Mouse (Mus musculus): ENCODE results near the gene B9d2. TPM values are rescaled to one million over a fixed set of nuclear protein-coding genes. Genes with fewer than 3 reads are reported as not detected.

The B9d2 gene
- polyA plus RNA-seq, 1 experiment from 2014 or later, result 30.7 TPM

GRCm38 (mm10) chr7:25670096-25670495, 10.5 kb upstream of the B9d2 start:
- peaks cover 16% of the 10 kb centered on the region for H3K27me3 ChIP-seq (ENCODE audit: control insufficient read depth, insufficient read depth, low read length)
- H3K9ac ChIP-seq (ENCODE audit: low read length), result no peak overlapping the region
- 88% methylated on average over 4 of the region's 4 CpGs for WGBS
- DNase-seq (ENCODE audit: low spot score, missing footprints) (peak; percentile 12), ATAC-seq (ENCODE audit: low FRiP score) (no peak)
- H3K27ac ChIP-seq (ENCODE audit: low read depth, low read length), result no peak overlapping the region
- H3K4me3 ChIP-seq (ENCODE audit: low read depth, low read length), result no peak overlapping the region
- no peak overlapping the region for H3K4me2 ChIP-seq
- no peaks in the 10 kb centered on the region for H3K36me3 ChIP-seq (ENCODE audit: control insufficient read depth, insufficient read depth, low read length)
- H3K9me3 ChIP-seq (ENCODE audit: control insufficient read depth, low read length), result no peaks in the 10 kb centered on the region
- H3K4me1 ChIP-seq (ENCODE audit: control insufficient read depth, insufficient read depth, low read length), result 0 out of 2 replicates have a peak, but pooled peaks cover 2% of the 10 kb centered on the region

- Histone ChIP-seq H3K4me3 (ENCODE audit: low read depth, low read length) (no peak overlapping the region), H3K36me3 (ENCODE audit: control insufficient read depth, insufficient read depth, low read length) (no peaks in the 10 kb centered on the region), H3K27ac (ENCODE audit: low read depth, low read length) (no peak overlapping the region), H3K4me1 (ENCODE audit: control insufficient read depth, insufficient read depth, low read length) (0 out of 2 replicates have a peak, but pooled peaks cover 2% of the 10 kb centered on the region), H3K27me3 (ENCODE audit: control insufficient read depth, insufficient read depth, low read length) (peaks cover 22% of the 10 kb centered on the region), H3K4me2 (no peak overlapping the region), H3K9ac (ENCODE audit: low read length) (no peak overlapping the region), H3K9me3 (ENCODE audit: control insufficient read depth, low read length) (no peaks in the 10 kb centered on the region)
- no peak for ATAC-seq (ENCODE audit: low FRiP score)
- DNase-seq (ENCODE audit: low spot score, missing footprints), result peak; percentile 59
- WGBS, result 80% methylated on average over 2 of the region's 2 CpGs
These were observed 8.9 kb upstream of the B9d2 start for GRCm38 (mm10) chr7:25671686-25672085.

DNA sequence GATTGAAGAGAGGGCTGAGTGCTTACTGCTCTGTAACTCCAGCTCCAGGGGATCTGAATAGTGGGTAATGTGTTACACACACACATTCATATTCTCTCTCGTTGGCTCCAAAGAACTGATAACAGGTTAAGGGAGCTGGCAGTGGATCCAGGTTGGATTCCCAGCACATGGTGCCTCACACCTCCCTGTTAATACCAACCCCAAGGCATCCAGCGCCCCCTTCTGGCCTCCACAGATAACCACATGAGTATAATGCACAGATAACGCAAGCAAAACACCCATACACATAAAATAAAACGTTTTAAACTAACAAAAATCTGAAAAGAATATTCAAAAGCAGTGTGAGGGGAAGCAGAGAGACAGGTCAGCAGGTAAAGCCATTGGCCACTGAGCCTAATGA, 8.1 kb upstream of the B9d2 start:
- no peak overlapping the region for H3K4me2 ChIP-seq
- no peak overlapping the region for H3K27ac ChIP-seq (ENCODE audit: low read depth, low read length)
- peak; percentile 69 for DNase-seq (ENCODE audit: low spot score, missing footprints)
- peaks cover 22% of the 10 kb centered on the region for H3K27me3 ChIP-seq (ENCODE audit: control insufficient read depth, insufficient read depth, low read length)
- H3K9me3 ChIP-seq (ENCODE audit: control insufficient read depth, low read length), result no peaks in the 10 kb centered on the region
- H3K36me3 ChIP-seq (ENCODE audit: control insufficient read depth, insufficient read depth, low read length), result no peaks in the 10 kb centered on the region
- no peak overlapping the region for H3K9ac ChIP-seq (ENCODE audit: low read length)
- 54% methylated on average over 4 of the region's 4 CpGs for WGBS
- no peak overlapping the region for H3K4me3 ChIP-seq (ENCODE audit: low read depth, low read length)
- no peak for ATAC-seq (ENCODE audit: low FRiP score)
- H3K4me1 ChIP-seq (ENCODE audit: control insufficient read depth, insufficient read depth, low read length), result 0 out of 2 replicates have a peak, but pooled peaks cover 2% of the 10 kb centered on the region

- ATAC-seq (ENCODE audit: low FRiP score), result no peak
- 0 out of 2 replicates have a peak, but pooled peaks cover 2% of the 10 kb centered on the region for H3K4me1 ChIP-seq (ENCODE audit: control insufficient read depth, insufficient read depth, low read length)
- H3K9me3 ChIP-seq (ENCODE audit: control insufficient read depth, low read length), result no peaks in the 10 kb centered on the region
- no peak overlapping the region for H3K4me3 ChIP-seq (ENCODE audit: low read depth, low read length)
- H3K27me3 ChIP-seq (ENCODE audit: control insufficient read depth, insufficient read depth, low read length), result peaks cover 22% of the 10 kb centered on the region
- 26% methylated on average over 9 of the region's 9 CpGs for WGBS
- no peak overlapping the region for H3K9ac ChIP-seq (ENCODE audit: low read length)
- no peak overlapping the region for H3K4me2 ChIP-seq
- peak; percentile 84 for DNase-seq (ENCODE audit: low spot score, missing footprints)
- no peaks in the 10 kb centered on the region for H3K36me3 ChIP-seq (ENCODE audit: control insufficient read depth, insufficient read depth, low read length)
- no peak overlapping the region for H3K27ac ChIP-seq (ENCODE audit: low read depth, low read length)
These were observed 6.3 kb upstream of the B9d2 start for GRCm38 (mm10) chr7:25674297-25674696.

DNA sequence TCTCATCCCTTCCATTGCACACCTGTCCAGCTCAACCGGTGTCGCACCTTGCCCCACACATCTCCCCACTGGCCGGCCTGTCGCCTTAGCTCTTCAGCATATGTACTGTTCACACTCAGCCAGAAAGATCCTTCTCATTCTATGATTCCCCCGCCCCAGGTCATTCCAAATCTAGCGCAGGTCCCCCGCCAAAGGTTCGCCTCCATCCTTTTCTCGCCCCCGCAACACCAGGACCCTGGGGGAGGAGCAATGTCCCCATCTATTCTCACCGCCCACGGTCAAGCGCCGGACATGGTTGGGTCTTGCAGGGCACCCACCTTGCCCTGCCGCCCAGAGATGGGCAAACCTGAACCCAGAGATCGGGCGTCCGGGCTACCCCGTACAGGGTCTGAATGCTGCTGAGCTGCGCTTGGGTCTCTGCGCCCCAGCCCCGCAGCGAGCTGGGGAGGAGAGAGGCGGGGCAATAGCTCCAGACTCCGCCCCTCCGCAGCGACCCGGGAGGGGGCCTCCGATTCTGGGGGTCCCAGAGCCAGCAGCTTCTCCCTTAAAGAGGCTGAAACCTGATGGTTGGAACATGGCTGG, 5.8 kb upstream of the B9d2 start, which contains the start of gene Tmem91:
Tmem91 (minus strand) TSS at position 448 of the 582 bp plus-strand sequence.
- Histone ChIP-seq H3K36me3 (ENCODE audit: control insufficient read depth, insufficient read depth, low read length) (no peaks in the 10 kb centered on the region), H3K4me2 (peak within 1 kb of the TSS; percentile 39), H3K27me3 (ENCODE audit: control insufficient read depth, insufficient read depth, low read length) (peaks cover 22% of the 10 kb centered on the region), H3K4me1 (ENCODE audit: control insufficient read depth, insufficient read depth, low read length) (0 out of 2 replicates have a peak, but pooled peaks cover 2% of the 10 kb centered on the region), H3K9ac (ENCODE audit: low read length) (no peak within 1 kb of the TSS), H3K27ac (ENCODE audit: low read depth, low read length) (no peak within 1 kb of the TSS), H3K4me3 (ENCODE audit: low read depth, low read length) (peak within 1 kb of the TSS; percentile 14), H3K9me3 (ENCODE audit: control insufficient read depth, low read length) (no peaks in the 10 kb centered on the region)
- WGBS, result 3% methylated on average over 29 of the region's 29 CpGs
- no peak for ATAC-seq (ENCODE audit: low FRiP score)
- DNase-seq (ENCODE audit: low spot score, missing footprints), result peak; percentile 81

- DNase-seq (ENCODE audit: low spot score, missing footprints) (peak; percentile 85), ATAC-seq (ENCODE audit: low FRiP score) (no peak)
- H3K27ac ChIP-seq (ENCODE audit: low read depth, low read length), result no peak overlapping the region
- H3K4me2 ChIP-seq, result no peak overlapping the region
- WGBS, result 41% methylated on average over 6 of the region's 6 CpGs
- peaks cover 22% of the 10 kb centered on the region for H3K27me3 ChIP-seq (ENCODE audit: control insufficient read depth, insufficient read depth, low read length)
- no peaks in the 10 kb centered on the region for H3K36me3 ChIP-seq (ENCODE audit: control insufficient read depth, insufficient read depth, low read length)
- H3K4me1 ChIP-seq (ENCODE audit: control insufficient read depth, insufficient read depth, low read length), result 0 out of 2 replicates have a peak, but pooled peaks cover 2% of the 10 kb centered on the region
- H3K9ac ChIP-seq (ENCODE audit: low read length), result no peak overlapping the region
- H3K9me3 ChIP-seq (ENCODE audit: control insufficient read depth, low read length), result no peaks in the 10 kb centered on the region
- H3K4me3 ChIP-seq (ENCODE audit: low read depth, low read length), result no peak overlapping the region
These were observed 5.2 kb upstream of the B9d2 start for GRCm38 (mm10) chr7:25675405-25675804.

DNA sequence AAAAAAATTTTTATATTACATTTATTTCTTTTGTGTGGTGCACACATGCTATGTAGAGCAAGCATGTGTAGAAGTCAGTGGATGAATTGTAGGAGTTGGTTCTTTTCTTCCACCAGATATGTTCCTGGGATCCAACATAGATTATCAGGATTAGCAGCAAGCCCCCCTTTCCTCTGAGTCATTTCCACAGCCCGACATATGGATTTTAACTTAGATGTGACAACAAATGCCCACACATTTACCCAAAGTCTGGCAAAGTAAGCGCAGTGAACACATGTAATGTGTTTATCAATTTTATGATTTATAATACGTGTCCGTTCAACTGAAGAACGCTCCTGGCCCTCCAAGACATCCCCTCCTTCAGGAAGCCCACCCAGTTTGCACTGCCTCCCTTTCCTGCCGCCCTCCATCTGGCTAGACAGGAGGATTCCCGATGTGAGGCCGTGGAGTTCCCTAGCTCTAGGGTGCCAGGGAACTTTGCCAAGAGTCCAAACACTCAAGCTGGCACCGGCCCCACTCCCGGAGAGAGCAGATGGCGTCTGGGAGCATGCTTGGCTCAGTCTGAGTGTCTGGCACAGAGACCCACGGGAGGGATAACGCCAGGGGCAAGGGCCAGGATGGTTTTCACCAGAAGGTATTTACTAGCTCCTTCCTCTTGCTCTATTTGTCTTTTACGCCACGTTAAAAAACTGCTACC, 4.3 kb upstream of the B9d2 start:
- Histone ChIP-seq H3K4me2 (no peak overlapping the region), H3K9me3 (ENCODE audit: control insufficient read depth, low read length) (no peaks in the 10 kb centered on the region), H3K36me3 (ENCODE audit: control insufficient read depth, insufficient read depth, low read length) (no peaks in the 10 kb centered on the region), H3K9ac (ENCODE audit: low read length) (no peak overlapping the region), H3K4me1 (ENCODE audit: control insufficient read depth, insufficient read depth, low read length) (0 out of 2 replicates have a peak, but pooled peaks cover 5% of the 10 kb centered on the region), H3K4me3 (ENCODE audit: low read depth, low read length) (no peak overlapping the region), H3K27ac (ENCODE audit: low read depth, low read length) (no peak overlapping the region), H3K27me3 (ENCODE audit: control insufficient read depth, insufficient read depth, low read length) (peaks cover 22% of the 10 kb centered on the region)
- peak; percentile 82 for DNase-seq (ENCODE audit: low spot score, missing footprints)
- WGBS, result 88% methylated on average over 15 of the region's 15 CpGs
- no peak for ATAC-seq (ENCODE audit: low FRiP score)

GRCm38 (mm10) chr7:25677013-25677412, 3.6 kb upstream of the B9d2 start:
- Histone ChIP-seq H3K27me3 (ENCODE audit: control insufficient read depth, insufficient read depth, low read length) (peaks cover 22% of the 10 kb centered on the region), H3K27ac (ENCODE audit: low read depth, low read length) (no peak overlapping the region)
- 93% methylated on average over 7 of the region's 7 CpGs for WGBS

DNA sequence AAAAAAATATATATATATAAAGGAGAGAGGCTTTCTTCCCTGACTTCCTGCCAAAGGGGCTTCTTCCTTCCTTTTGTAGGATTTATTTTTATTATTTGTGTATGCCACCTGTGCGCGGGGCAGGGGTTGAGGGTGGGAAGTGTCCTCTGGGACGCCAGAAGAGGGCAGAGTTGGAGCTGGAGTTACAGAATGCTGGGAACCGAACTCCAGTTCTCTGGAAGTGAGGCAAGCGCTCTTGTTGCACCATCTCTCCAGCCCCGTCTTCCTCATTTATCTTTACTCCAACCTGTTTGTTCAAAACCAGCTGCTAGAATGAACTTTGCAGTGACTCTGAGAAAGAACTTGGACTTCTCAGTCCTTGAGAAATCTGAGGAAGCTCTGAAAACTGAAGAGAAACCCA, 609 bp upstream of the B9d2 start:
- Histone ChIP-seq H3K9ac (ENCODE audit: low read length) (peak overlapping the region; percentile 65; the same call in 1 of the 2 replicates), H3K27me3 (ENCODE audit: control insufficient read depth, insufficient read depth, low read length) (peaks cover 6% of the 10 kb centered on the region; the same call in 1 of the 2 replicates), H3K27ac (ENCODE audit: low read depth, low read length) (no peak overlapping the region), H3K36me3 (ENCODE audit: control insufficient read depth, insufficient read depth, low read length) (no peaks in the 10 kb centered on the region), H3K4me1 (ENCODE audit: control insufficient read depth, insufficient read depth, low read length) (0 out of 2 replicates have a peak, but pooled peaks cover 3% of the 10 kb centered on the region), H3K4me2 (peak overlapping the region; percentile 60), H3K4me3 (ENCODE audit: low read depth, low read length) (peak overlapping the region; percentile 49; the same call in 1 of the 2 replicates), H3K9me3 (ENCODE audit: control insufficient read depth, low read length) (no peaks in the 10 kb centered on the region)
- ATAC-seq (ENCODE audit: low FRiP score), result no peak
- DNase-seq (ENCODE audit: low spot score, missing footprints), result no peak
- 12% methylated on average over 6 of the region's 6 CpGs for WGBS

More at GRCm38 (mm10) chr7:25677013-25677412, 3.6 kb upstream of the B9d2 start:
- DNase-seq (ENCODE audit: low spot score, missing footprints) (peak; percentile 35), ATAC-seq (ENCODE audit: low FRiP score) (no peak)
- no peak overlapping the region for H3K4me3 ChIP-seq (ENCODE audit: low read depth, low read length)
- no peaks in the 10 kb centered on the region for H3K36me3 ChIP-seq (ENCODE audit: control insufficient read depth, insufficient read depth, low read length)
- H3K9me3 ChIP-seq (ENCODE audit: control insufficient read depth, low read length), result no peaks in the 10 kb centered on the region
- H3K4me2 ChIP-seq, result no peak overlapping the region
- H3K4me1 ChIP-seq (ENCODE audit: control insufficient read depth, insufficient read depth, low read length), result 0 out of 2 replicates have a peak, but pooled peaks cover 6% of the 10 kb centered on the region
- no peak overlapping the region for H3K9ac ChIP-seq (ENCODE audit: low read length)
